Mouse (Mus musculus) layer of hippocampus, adult 8-10 months (tissue): ENCODE measurements around the gene Magi2. TPM values are rescaled to one million over a fixed set of nuclear protein-coding genes. Genes with fewer than 3 reads are reported as not detected.
A peak's percentile ranks its signal among the peaks of the same experiment; 100 is the strongest.

ENCODE experiments used
- DNase-seq, 2 experiments: peaks; one replicate each; pipeline ENCODE4 v3.0.0; 2022; ENCODE audit warnings: low spot score in 2 of 2
- total RNA-seq, 4 experiments: library from RNA; stranded (reverse); gene quantifications; 2 replicates each; pipeline ENCODE4 v1.2.4; 2022

The Magi2 gene
- total RNA-seq, 4 experiments from 2014 or later: 105 to 137 (median 127) TPM

DNA sequence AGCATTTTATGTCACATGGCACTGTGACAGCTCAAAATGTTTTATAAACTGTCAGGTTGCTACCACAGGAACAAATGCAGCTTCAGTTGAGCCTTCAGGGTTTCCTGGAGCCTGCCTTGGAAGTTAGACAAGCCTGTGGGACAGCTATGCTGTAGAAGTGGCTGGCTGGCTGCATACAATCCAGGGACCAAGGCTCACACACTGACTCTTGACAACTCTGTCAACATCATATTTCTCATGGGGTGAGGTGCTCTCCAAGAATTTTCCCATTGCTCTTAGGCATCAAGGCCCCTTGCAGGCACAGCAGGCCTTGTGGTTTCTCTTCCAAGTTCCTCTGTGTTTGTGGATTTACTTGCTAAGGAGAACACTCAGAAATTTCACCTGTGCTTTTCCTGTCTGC is 1107.7 kb downstream of the Magi2 start:
- DNase-seq: no peak

DNA sequence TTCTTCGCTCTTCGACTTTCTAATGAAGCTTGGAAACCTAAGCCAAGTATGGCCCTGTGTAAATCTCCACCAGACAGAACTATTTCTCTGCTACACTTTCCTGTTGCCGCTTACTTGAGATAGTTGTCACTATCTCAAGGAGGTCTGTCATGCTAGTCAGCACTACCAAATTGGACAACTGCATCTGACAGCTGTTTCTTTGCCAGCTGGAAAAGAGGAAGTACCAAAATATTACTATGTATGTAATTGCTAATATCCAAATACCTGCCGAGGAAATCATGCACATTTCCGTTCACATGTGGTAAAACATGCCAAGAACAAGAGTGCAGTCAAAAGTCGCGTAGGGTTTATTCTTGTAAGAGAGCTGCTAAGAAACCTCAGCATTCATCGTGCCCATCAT is 1126.1 kb downstream of the Magi2 start:
- DNase-seq: no peak

DNA sequence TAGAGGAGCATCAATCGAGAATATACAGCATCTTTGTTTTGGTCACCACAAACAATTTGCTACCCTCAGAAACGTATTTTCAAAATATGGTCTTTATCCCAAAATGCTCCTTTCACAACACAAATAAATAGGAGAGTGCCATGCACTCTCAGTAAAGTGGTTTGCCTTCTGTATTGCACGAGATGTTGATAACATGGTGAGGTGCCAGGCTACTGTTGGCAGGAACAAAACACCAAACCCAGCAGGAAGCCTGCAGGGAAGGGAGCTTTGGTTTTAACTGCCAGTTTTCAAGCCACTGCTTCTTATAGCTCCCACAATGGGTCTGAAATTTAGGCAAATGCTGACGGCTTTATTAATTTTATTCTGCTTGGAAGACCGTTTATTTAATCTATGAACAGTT is 1131.6 kb downstream of the Magi2 start:
- DNase-seq: no peak

DNA sequence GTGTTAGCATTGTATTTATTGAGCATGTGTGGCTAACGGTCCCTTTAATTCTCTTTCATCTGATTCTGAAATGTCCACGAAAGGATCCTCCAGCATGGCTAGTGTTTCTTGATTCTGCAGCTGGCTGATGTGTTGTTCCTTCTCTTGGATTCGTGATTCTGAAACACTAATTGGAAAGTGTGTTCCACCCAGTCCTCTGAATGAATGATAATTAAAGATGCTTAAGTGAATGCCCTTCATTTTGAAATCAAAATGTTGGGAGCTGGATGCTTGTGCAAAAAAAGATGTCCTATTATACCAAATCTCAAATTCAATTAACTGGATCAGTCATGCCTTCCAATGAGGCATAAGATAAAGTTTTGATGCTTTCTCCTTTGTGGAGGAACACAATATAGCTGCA is 1132.2 kb downstream of the Magi2 start:
- DNase-seq: no peak

GRCm38 (mm10) chr5:20362154-20362553 is 1135.3 kb downstream of the Magi2 start:
- no peak for DNase-seq

- peak; percentile 24 to 37 for DNase-seq
These were observed 1136.4 kb downstream of the Magi2 start for GRCm38 (mm10) chr5:20363216-20363615.

DNA sequence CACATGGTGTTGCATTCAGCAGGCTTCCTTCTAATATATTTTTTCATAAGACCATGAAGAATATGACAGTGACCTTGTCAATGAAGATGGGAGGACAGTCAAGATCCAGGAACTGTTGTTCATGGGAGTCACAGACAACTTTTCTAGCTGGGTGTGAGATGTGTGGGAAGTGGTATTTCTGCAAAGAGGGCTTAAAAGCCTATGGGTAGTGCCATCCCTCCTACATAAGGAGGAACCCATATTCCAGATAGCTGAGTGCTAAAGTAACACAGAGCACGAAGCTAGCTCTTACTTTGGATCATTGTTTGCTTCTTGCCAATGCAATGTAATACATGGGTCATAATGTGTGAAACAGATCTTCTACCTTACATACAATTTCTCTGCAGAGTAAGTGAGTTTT is 1146.8 kb downstream of the Magi2 start:
- DNase-seq: no peak

GRCm38 (mm10) chr5:20378071-20378800 is 1151.4 kb downstream of the Magi2 start:
- peak in 1 of 2 experiments; percentile 48 for DNase-seq

- DNase-seq: no peak
These were observed 1177.7 kb downstream of the Magi2 start for GRCm38 (mm10) chr5:20404533-20404932.

GRCm38 (mm10) chr5:20406626-20407025 is 1179.8 kb downstream of the Magi2 start:
- no peak for DNase-seq

DNA sequence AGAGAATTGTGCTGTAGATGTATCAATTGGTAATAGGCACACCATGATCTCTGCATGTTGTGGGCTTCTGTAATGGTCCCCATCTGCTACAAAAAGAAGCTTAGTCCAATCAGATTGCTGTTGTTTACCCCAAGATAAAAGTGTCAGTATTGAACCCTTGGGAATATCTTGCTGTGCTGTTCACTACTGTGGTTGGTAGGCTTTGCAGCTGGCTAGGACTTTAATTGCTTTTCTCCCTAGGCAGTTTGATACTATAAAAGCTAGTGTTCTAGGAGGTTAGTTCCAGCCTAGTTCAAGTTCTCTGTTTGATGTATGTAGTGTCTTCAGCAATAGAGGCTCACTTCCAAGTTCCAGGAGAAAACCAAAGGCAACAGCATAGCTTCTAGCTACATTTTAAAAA is 1188.5 kb downstream of the Magi2 start:
- DNase-seq: no peak

GRCm38 (mm10) chr5:20417348-20417747 is 1190.5 kb downstream of the Magi2 start:
- DNase-seq: no peak

DNA sequence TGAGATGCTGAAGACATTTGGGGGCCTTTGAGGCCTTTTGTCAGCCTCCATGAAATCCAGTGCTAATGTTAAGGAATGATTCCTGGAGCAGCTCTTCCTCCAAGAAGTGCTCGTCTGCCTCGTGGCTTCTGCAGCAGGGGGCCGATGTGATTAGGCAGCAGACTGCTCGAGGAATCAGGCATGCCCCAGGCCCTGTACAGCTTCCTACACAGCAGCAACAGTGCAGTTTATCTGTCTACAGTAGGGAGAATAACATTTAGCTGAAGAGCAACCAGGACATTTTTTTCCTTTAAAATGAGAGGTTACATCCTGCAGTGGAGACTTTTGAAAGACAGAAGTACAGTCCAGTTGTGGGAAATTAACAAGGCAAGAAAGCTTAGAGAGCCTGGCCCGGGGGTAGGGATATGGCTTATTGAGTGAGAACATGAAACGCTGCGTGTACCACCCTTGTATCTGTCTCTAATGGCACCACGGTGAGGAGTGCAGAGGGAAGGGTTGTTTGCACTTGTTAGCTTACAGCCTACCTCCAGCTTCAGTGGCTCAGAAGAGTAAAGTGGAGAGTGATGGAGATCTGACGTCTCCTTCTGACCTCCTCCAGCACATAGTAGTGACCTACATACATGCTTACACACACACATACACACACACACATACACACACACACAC is 1205.4 kb downstream of the Magi2 start:
- no peak for DNase-seq

DNA sequence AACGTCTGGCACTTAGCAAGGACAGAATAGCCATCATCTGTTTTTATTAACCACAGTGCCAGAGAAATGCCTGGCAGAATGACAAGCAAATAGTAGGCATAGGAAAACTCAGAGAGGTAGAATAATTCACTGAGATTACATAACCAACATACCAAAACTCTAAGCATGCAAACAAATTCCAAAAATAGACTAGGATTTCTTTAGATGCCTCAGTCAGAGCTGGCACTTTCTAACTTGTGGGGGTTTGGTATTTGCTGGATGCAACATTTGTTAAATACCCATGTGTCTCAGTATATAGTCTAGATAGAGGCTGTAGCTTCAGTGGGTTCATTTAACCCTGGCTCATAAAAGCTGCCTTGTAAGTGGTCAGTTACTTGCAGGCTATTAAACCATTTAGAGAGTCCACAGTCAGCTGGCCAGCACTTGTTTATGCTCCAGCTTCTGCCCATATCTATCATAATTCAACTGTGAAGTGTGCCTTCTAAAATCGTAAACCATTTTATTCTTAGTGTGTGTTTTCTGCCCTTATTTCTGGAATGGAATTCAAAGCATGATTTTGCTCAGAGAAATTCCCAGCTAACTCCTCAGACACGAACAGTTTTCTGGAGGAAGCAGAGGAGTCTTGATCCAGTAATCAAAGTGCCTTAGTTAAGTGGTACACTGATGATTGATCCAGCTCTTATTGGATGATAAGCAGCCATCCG is 1219.8 kb downstream of the Magi2 start:
- DNase-seq: peak in 1 of 2 experiments; percentile 43

GRCm38 (mm10) chr5:20456106-20456505 is 1229.3 kb downstream of the Magi2 start:
- no peak for DNase-seq

GRCm38 (mm10) chr5:20457742-20458510 is 1231.1 kb downstream of the Magi2 start:
- DNase-seq: no peak

GRCm38 (mm10) chr5:20461709-20462108 is 1234.9 kb downstream of the Magi2 start:
- DNase-seq: no peak

GRCm38 (mm10) chr5:20462376-20462775 is 1235.5 kb downstream of the Magi2 start:
- DNase-seq: peak; percentile 47 to 53

DNA sequence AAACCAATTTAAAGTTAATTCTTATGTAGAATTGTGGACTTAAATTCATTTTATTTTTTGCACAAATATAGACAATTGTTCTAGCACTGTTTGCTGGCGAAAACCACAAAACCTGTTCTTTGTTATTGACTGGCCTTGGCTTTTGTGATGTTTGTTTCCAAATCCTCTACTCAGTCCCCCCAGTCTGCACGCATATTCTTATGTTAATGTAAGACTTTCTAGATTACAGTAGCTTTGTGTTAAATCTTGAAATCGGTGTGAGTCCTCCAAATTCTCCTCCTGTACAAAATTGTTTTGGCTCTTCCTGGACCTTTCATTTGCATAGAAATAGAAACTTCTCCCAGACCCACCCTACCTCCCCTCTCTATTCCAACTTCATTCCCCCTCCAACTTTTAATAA is 1242.9 kb downstream of the Magi2 start:
- DNase-seq: no peak

GRCm38 (mm10) chr5:20470466-20470865 is 1243.6 kb downstream of the Magi2 start:
- no peak for DNase-seq

DNA sequence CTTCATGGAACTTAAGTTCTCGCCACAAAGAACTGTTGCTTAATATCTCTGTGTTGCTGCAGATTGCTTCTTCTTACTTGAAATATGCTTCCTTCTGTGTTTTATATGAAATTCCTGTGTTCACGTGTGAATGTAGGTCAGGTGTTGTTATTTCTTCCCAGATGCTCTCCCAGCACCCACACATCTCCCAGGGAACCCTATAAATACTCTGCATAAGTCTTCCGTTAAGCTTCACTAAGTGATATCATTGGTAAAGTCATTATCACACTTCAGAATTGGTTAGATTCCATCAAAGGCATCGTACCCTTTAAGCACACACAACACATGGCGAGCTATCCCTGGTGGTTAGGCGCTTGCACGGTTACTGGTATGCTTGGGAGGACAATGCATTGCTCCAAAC is 1257.7 kb downstream of the Magi2 start:
- no peak for DNase-seq

DNA sequence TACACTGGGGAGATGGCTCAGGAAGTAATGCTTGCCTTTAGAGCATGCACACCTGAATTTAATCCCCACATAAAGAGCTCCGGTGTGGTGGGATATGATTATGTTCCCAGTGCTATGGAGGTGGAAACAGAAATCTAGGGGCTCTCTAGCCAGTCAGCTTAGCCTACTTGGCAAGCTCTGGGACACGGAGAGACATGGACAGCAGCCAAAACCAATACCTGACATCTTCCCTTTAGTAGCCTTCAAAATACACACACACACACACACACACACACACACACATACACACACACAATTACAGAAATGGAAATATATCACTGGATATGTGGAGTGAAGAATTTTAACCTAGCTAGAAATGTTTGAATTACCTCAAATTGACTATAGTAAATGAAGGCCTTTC is 1265.1 kb downstream of the Magi2 start:
- DNase-seq: no peak
